Mouse (Mus musculus): Measurements from ENCODE around the gene Caly. TPM values are rescaled to one million over a fixed set of nuclear protein-coding genes. Genes with fewer than 3 reads are reported as not detected.

Caly gene
- polyA plus RNA-seq, 1 experiment from 2014 or later, result 360 TPM

- Histone ChIP-seq H3K4me3 (replicated peaks) (peak overlapping the region; percentile 49), H3K4me2 (peak overlapping the region; percentile 80), H3K27me3 (replicated peaks) (0 out of 2 replicates have a peak, but pooled peaks cover 5% of the 10 kb centered on the region), H3K9ac (replicated peaks) (peak overlapping the region; percentile 71), H3K9me3 (replicated peaks) (no peaks in the 10 kb centered on the region), H3K27ac (replicated peaks) (peak overlapping the region; percentile 82), H3K4me1 (peaks cover 45% of the 10 kb centered on the region), H3K36me3 (no peaks in the 10 kb centered on the region)
- ATAC-seq (ENCODE audit: low FRiP score), result peak; percentile 65
- 2% methylated on average over 51 of the region's 53 CpGs for WGBS
Measured at GRCm38 (mm10) chr7:140057413-140058407, 24.6 kb downstream of the Caly start.

GRCm38 (mm10) chr7:140054124-140054523 lies 28.2 kb downstream of the Caly start:
- Histone ChIP-seq H3K9ac (replicated peaks) (no peak overlapping the region), H3K4me1 (peaks cover 27% of the 10 kb centered on the region), H3K36me3 (no peaks in the 10 kb centered on the region), H3K27ac (replicated peaks) (no peak overlapping the region), H3K9me3 (replicated peaks) (no peaks in the 10 kb centered on the region), H3K27me3 (replicated peaks) (peaks cover 29% of the 10 kb centered on the region), H3K4me3 (replicated peaks) (no peak overlapping the region), H3K4me2 (no peak overlapping the region)
- 80% methylated on average over 4 of the region's 4 CpGs for WGBS
- no peak for ATAC-seq (ENCODE audit: low FRiP score)

- Histone ChIP-seq H3K4me1 (peaks cover 25% of the 10 kb centered on the region), H3K36me3 (no peaks in the 10 kb centered on the region), H3K9ac (replicated peaks) (peak overlapping the region; percentile 41), H3K27me3 (replicated peaks) (peaks cover 68% of the 10 kb centered on the region), H3K4me2 (peak overlapping the region; percentile 82), H3K4me3 (replicated peaks) (peak overlapping the region; percentile 54), H3K9me3 (replicated peaks) (no peaks in the 10 kb centered on the region), H3K27ac (replicated peaks) (no peak overlapping the region)
- peak; percentile 81 for ATAC-seq (ENCODE audit: low FRiP score)
- under 1% methylated on average over 34 of the region's 34 CpGs for whole genome bisulfite sequencing
Measured at GRCm38 (mm10) chr7:140049115-140049689, 33.1 kb downstream of the Caly start.

GRCm38 (mm10) chr7:140048361-140049114 lies 33.8 kb downstream of the Caly start, which contains the start of gene Msx3:
Gene Msx3, minus strand, starts transcription at chr7:140049089.
- H3K27me3 ChIP-seq (replicated peaks), result peaks cover 68% of the 10 kb centered on the region
- peak within 1 kb of the TSS; percentile 41 for H3K9ac ChIP-seq (replicated peaks)
- no peaks in the 10 kb centered on the region for H3K9me3 ChIP-seq (replicated peaks)

GRCm38 (mm10) chr7:140047811-140048311 lies 34.5 kb downstream of the Caly start:
- peak overlapping the region; percentile 82 for H3K4me2 ChIP-seq
- under 1% methylated on average over 32 of the region's 33 CpGs for WGBS
- no peaks in the 10 kb centered on the region for H3K36me3 ChIP-seq
- H3K4me3 ChIP-seq (replicated peaks), result peak overlapping the region; percentile 54
- H3K9me3 ChIP-seq (replicated peaks), result no peaks in the 10 kb centered on the region
- 0 out of 2 replicates have a peak overlapping the region, but pooled peaks have one; percentile 41 for H3K9ac ChIP-seq (replicated peaks)
- H3K27me3 ChIP-seq (replicated peaks), result peaks cover 68% of the 10 kb centered on the region
- ATAC-seq (ENCODE audit: low FRiP score), result peak; percentile 30; the same call in 1 of the 2 replicates
- peaks cover 25% of the 10 kb centered on the region for H3K4me1 ChIP-seq
- H3K27ac ChIP-seq (replicated peaks), result no peak overlapping the region

More at GRCm38 (mm10) chr7:140048361-140049114, 33.8 kb downstream of the Caly start, which contains the start of gene Msx3:
- Histone ChIP-seq H3K27ac (replicated peaks) (no peak within 1 kb of the TSS), H3K4me1 (peaks cover 25% of the 10 kb centered on the region), H3K36me3 (no peaks in the 10 kb centered on the region), H3K4me2 (peak within 1 kb of the TSS; percentile 82), H3K4me3 (replicated peaks) (peak within 1 kb of the TSS; percentile 54)
- peak; percentile 49 for ATAC-seq (ENCODE audit: low FRiP score)
- under 1% methylated on average over 56 of the region's 56 CpGs for WGBS

- H3K36me3 ChIP-seq, result peaks cover 7% of the 10 kb centered on the region
- no peak overlapping the region for H3K9ac ChIP-seq (replicated peaks)
- H3K9me3 ChIP-seq (replicated peaks), result no peaks in the 10 kb centered on the region
- peaks cover 25% of the 10 kb centered on the region for H3K4me1 ChIP-seq
- H3K27ac ChIP-seq (replicated peaks), result no peak overlapping the region
- no peak overlapping the region for H3K4me3 ChIP-seq (replicated peaks)
- peaks cover 53% of the 10 kb centered on the region for H3K27me3 ChIP-seq (replicated peaks)
- no peak overlapping the region for H3K4me2 ChIP-seq
- 90% methylated on average over 4 of the region's 4 CpGs for WGBS
- ATAC-seq (ENCODE audit: low FRiP score), result no peak
Measured at GRCm38 (mm10) chr7:140045546-140045945, 36.8 kb downstream of the Caly start.

- no peak overlapping the region for H3K27ac ChIP-seq (replicated peaks)
- peaks cover 19% of the 10 kb centered on the region for H3K36me3 ChIP-seq
- peaks cover 26% of the 10 kb centered on the region for H3K27me3 ChIP-seq (replicated peaks)
- no peak for ATAC-seq (ENCODE audit: low FRiP score)
- 61% methylated on average over 3 of the region's 3 CpGs for WGBS
- peaks cover 4% of the 10 kb centered on the region for H3K4me1 ChIP-seq
- no peak overlapping the region for H3K9ac ChIP-seq (replicated peaks)
- H3K9me3 ChIP-seq (replicated peaks), result no peaks in the 10 kb centered on the region
- no peak overlapping the region for H3K4me2 ChIP-seq
- H3K4me3 ChIP-seq (replicated peaks), result no peak overlapping the region
Measured at GRCm38 (mm10) chr7:140042728-140043127, 39.6 kb downstream of the Caly start.

- H3K4me1 ChIP-seq, result peaks cover 29% of the 10 kb centered on the region
- H3K4me2 ChIP-seq, result peak overlapping the region; percentile 88
- WGBS, result 44% methylated on average over 3 of the region's 3 CpGs
- H3K36me3 ChIP-seq, result peaks cover 34% of the 10 kb centered on the region
- H3K9ac ChIP-seq (replicated peaks), result peak overlapping the region; percentile 84
- H3K4me3 ChIP-seq (replicated peaks), result peak overlapping the region; percentile 68
- no peaks in the 10 kb centered on the region for H3K9me3 ChIP-seq (replicated peaks)
- no peak overlapping the region for H3K27ac ChIP-seq (replicated peaks)
- no peaks in the 10 kb centered on the region for H3K27me3 ChIP-seq (replicated peaks)
- 0 out of 2 replicates have a peak, but pooled peaks have one; percentile 2 for ATAC-seq (ENCODE audit: low FRiP score)
Measured at GRCm38 (mm10) chr7:140037171-140037555, 45.2 kb downstream of the Caly start.

- Histone ChIP-seq H3K9me3 (replicated peaks) (no peaks in the 10 kb centered on the region), H3K27me3 (replicated peaks) (no peaks in the 10 kb centered on the region), H3K4me3 (replicated peaks) (peak within 1 kb of the TSS; percentile 68), H3K27ac (replicated peaks) (peak within 1 kb of the TSS; percentile 94), H3K9ac (replicated peaks) (peak within 1 kb of the TSS; percentile 84), H3K4me1 (peaks cover 29% of the 10 kb centered on the region), H3K36me3 (peaks cover 40% of the 10 kb centered on the region), H3K4me2 (peak within 1 kb of the TSS; percentile 88)
- under 1% methylated on average over 69 of the region's 69 CpGs for WGBS
- peak; percentile 96 for ATAC-seq (ENCODE audit: low FRiP score)
Measured at GRCm38 (mm10) chr7:140036281-140037170, 45.8 kb downstream of the Caly start, which contains the start of the genes Zfp511 and Tubgcp2. Gene Zfp511, plus strand, starts transcription at chr7:140036391. Gene Tubgcp2, minus strand, starts transcription at chr7:140036669.

- Histone ChIP-seq H3K9me3 (replicated peaks) (no peaks in the 10 kb centered on the region), H3K9ac (replicated peaks) (peak overlapping the region; percentile 84), H3K36me3 (peaks cover 42% of the 10 kb centered on the region), H3K27me3 (replicated peaks) (no peaks in the 10 kb centered on the region), H3K4me3 (replicated peaks) (peak overlapping the region; percentile 68), H3K27ac (replicated peaks) (peak overlapping the region; percentile 94), H3K4me2 (peak overlapping the region; percentile 88), H3K4me1 (peaks cover 29% of the 10 kb centered on the region)
- 23% methylated on average over 7 of the region's 7 CpGs for WGBS
- ATAC-seq (ENCODE audit: low FRiP score), result no peak
Measured at GRCm38 (mm10) chr7:140035456-140035855, 46.9 kb downstream of the Caly start.
